Mouse (Mus musculus) CH12.LX (cell line): ENCODE measurements around the gene Psmd5. TPM values are rescaled to one million over a fixed set of nuclear protein-coding genes. Genes with fewer than 3 reads are reported as not detected.
A peak's percentile ranks its signal among the peaks of the same experiment; 100 is the strongest.

ENCODE experiments used
- DNase-seq: peaks from one replicate; pipeline ENCODE4 v3.0.0-alpha.2; 2013; ENCODE audit errors: extremely low read depth
- H3K27ac ChIP-seq: 2 replicates; pipeline ENCODE4 v1.5.1; 2012; ENCODE audit warnings: low read depth, mild to moderate bottlenecking, control low read depth, moderate library complexity; ENCODE audit not compliant: insufficient read depth
- H3K27me3 ChIP-seq: replicated peaks from 2 replicates; pipeline ENCODE3; 2012; ENCODE audit warnings: inconsistent platforms
- H3K36me3 ChIP-seq, 2 experiments: replicated peaks in 1 of 2; 2 replicates each; pipeline versions ENCODE3 to v1.6.1; 2012; ENCODE audit warnings: inconsistent platforms in 1 of 2, low read length in 1 of 2, mild to moderate bottlenecking in 1 of 2, mixed read lengths in 1 of 2, moderate library complexity in 1 of 2; ENCODE audit not compliant: control insufficient read depth in 1 of 2, insufficient read depth in 1 of 2
- H3K4me1 ChIP-seq, 2 experiments: 2 replicates each; pipeline ENCODE4 v1.6.1; 2012; ENCODE audit warnings: inconsistent platforms in 1 of 2, moderate library complexity in 1 of 2; ENCODE audit not compliant: insufficient read depth in 2 of 2, control insufficient read depth in 1 of 2
- H3K4me2 ChIP-seq: 2 replicates; pipeline ENCODE4 v1.6.1; 2012; ENCODE audit warnings: low read depth, mild to moderate bottlenecking, control low read depth; ENCODE audit not compliant: poor library complexity, insufficient read depth, severe bottlenecking
- H3K4me3 ChIP-seq, 3 experiments: fragments of 150-350 bp in 1 of 3; sonication (generic) in 1 of 3; replicated peaks in 1 of 3; 2 replicates each; pipeline versions ENCODE3 to v1.5.1; 2011 to 2012; ENCODE audit warnings: low read depth in 2 of 3, low read length in 2 of 3, mild to moderate bottlenecking in 2 of 3, moderate library complexity in 2 of 3, control low read depth in 1 of 3, improper control_type of control experiment in 1 of 3, inconsistent platforms in 1 of 3, mixed read lengths in 1 of 3; ENCODE audit not compliant: poor library complexity in 1 of 3
- H3K79me2 ChIP-seq: replicated peaks from 2 replicates; pipeline ENCODE4 v1.6.1; 2012; ENCODE audit warnings: mild to moderate bottlenecking, moderate library complexity; ENCODE audit not compliant: control insufficient read depth, poor library complexity, insufficient read depth, severe bottlenecking; ENCODE audit errors: extremely low read depth
- H3K9ac ChIP-seq: 2 replicates; pipeline ENCODE4 v1.6.1; 2012; ENCODE audit warnings: low read depth, mild to moderate bottlenecking, control low read depth, moderate library complexity; ENCODE audit not compliant: insufficient read depth
- H3K9me3 ChIP-seq: replicated peaks from 2 replicates; pipeline ENCODE3; 2012; ENCODE audit warnings: low read length, inconsistent platforms, mixed read lengths
- CHD1 ChIP-seq: IDR thresholded peaks from 2 replicates; pipeline ENCODE4 v1.6.1; 2012; ENCODE audit warnings: low read depth, low read length, improper control_type of control experiment, inconsistent platforms
- CHD2 ChIP-seq: IDR thresholded peaks from 2 replicates; pipeline ENCODE4 v1.6.1; 2011; ENCODE audit warnings: low read length, improper control_type of control experiment
- CTCF ChIP-seq, 2 experiments: IDR thresholded peaks in 1 of 2; conservative IDR thresholded peaks in 1 of 2; 2 replicates each; pipeline ENCODE4 v1.5.1; 2011 to 2012; ENCODE audit warnings: low read depth in 2 of 2, low read length in 2 of 2, improper control_type of control experiment in 1 of 2, inconsistent platforms in 1 of 2, mild to moderate bottlenecking in 1 of 2, moderate library complexity in 1 of 2
- E2F4 ChIP-seq: IDR thresholded peaks from 2 replicates; pipeline ENCODE4 v1.6.1; 2011; ENCODE audit warnings: low read depth, low read length, improper control_type of control experiment; ENCODE audit not compliant: insufficient replicate concordance
- ELF1 ChIP-seq: IDR thresholded peaks from 2 replicates; pipeline ENCODE4 v1.6.1; 2014; ENCODE audit warnings: low read depth, mild to moderate bottlenecking, inconsistent platforms, low read length, improper control_type of control experiment
- EP300 ChIP-seq: IDR thresholded peaks from 2 replicates; pipeline ENCODE4 v1.6.1; 2011; ENCODE audit warnings: low read length, improper control_type of control experiment
- HCFC1 ChIP-seq: IDR thresholded peaks from 2 replicates; pipeline ENCODE4 v1.6.1; 2012; ENCODE audit warnings: low read depth, mild to moderate bottlenecking, inconsistent platforms, low read length, improper control_type of control experiment
- IRF4 ChIP-seq: IDR thresholded peaks from 2 replicates; pipeline ENCODE4 v1.6.1; 2014; ENCODE audit warnings: low read depth, mild to moderate bottlenecking, inconsistent platforms, low read length, improper control_type of control experiment
- JUN ChIP-seq: IDR thresholded peaks from 2 replicates; pipeline ENCODE4 v1.6.1; 2011; ENCODE audit warnings: low read depth, mild to moderate bottlenecking, low read length, improper control_type of control experiment, moderate library complexity; ENCODE audit not compliant: insufficient read depth
- MAFK ChIP-seq: IDR thresholded peaks from 2 replicates; pipeline ENCODE4 v1.6.1; 2011; ENCODE audit warnings: low read length, improper control_type of control experiment; ENCODE audit not compliant: insufficient replicate concordance
- MEF2A ChIP-seq: IDR thresholded peaks from 2 replicates; pipeline ENCODE4 v1.6.1; 2014; ENCODE audit warnings: low read depth, mild to moderate bottlenecking, inconsistent platforms, low read length, improper control_type of control experiment, borderline replicate concordance
- MXI1 ChIP-seq: IDR thresholded peaks from 2 replicates; pipeline ENCODE4 v1.6.1; 2011; ENCODE audit warnings: mild to moderate bottlenecking, low read depth, low read length, improper control_type of control experiment
- MYC ChIP-seq: IDR thresholded peaks from 2 replicates; pipeline ENCODE4 v1.6.1; 2011; ENCODE audit warnings: low read depth, mild to moderate bottlenecking, improper control_type of control experiment, low read length
- NRF1 ChIP-seq: IDR thresholded peaks from 2 replicates; pipeline ENCODE4 v1.6.1; 2014; ENCODE audit warnings: low read depth, mild to moderate bottlenecking, inconsistent platforms, low read length, improper control_type of control experiment, moderate library complexity
- POLR2A ChIP-seq: IDR thresholded peaks from 2 replicates; pipeline ENCODE4 v1.6.1; 2011; ENCODE audit warnings: low read depth, mild to moderate bottlenecking, improper control_type of control experiment, low read length
- POLR2AphosphoS2 ChIP-seq: IDR thresholded peaks from 2 replicates; pipeline ENCODE4 v1.6.1; 2011; ENCODE audit warnings: low read depth, low read length, improper control_type of control experiment
- RAD21 ChIP-seq: IDR thresholded peaks from 2 replicates; pipeline ENCODE4 v1.6.1; 2011; ENCODE audit warnings: low read depth, mild to moderate bottlenecking, low read length, improper control_type of control experiment, moderate library complexity
- SIN3A ChIP-seq: IDR thresholded peaks from 2 replicates; pipeline ENCODE4 v1.6.1; 2012; ENCODE audit warnings: low read length, improper control_type of control experiment, inconsistent platforms
- SMC3 ChIP-seq: IDR thresholded peaks from 2 replicates; pipeline ENCODE4 v1.6.1; 2011; ENCODE audit warnings: low read depth, low read length, improper control_type of control experiment
- UBTF ChIP-seq: IDR thresholded peaks from 2 replicates; pipeline ENCODE4 v1.6.1; 2012; ENCODE audit warnings: low read depth, mild to moderate bottlenecking, inconsistent platforms, low read length, improper control_type of control experiment, moderate library complexity
- USF2 ChIP-seq: conservative IDR thresholded peaks from 2 replicates; pipeline ENCODE4 v1.6.1; 2011; ENCODE audit warnings: low read depth, low read length, improper control_type of control experiment
- dilution Hi-C: fragments of 300-500 bp; cut with MboI; formaldehyde crosslinking; loops from 2 replicates; pipeline ENCODE4 v1.14.3; 2020; ENCODE audit warnings: low sequenced_read_pairs; ENCODE audit not compliant: extremely low pct_unique_long_range_greater_than_20kb, extremely low pct_ligation_motif_present
- in situ Hi-C: fragments of 300-500 bp; cut with MboI; formaldehyde crosslinking; loops from 3 replicates; pipeline ENCODE4 v1.14.3; 2019; ENCODE audit warnings: low sequenced_read_pairs, low pct_ligation_motif_present, low pct_unique_long_range_greater_than_20kb, mixed read lengths
- polyA plus RNA-seq: library from polyadenylated mRNA; unstranded; fragments of >175 nt; gene quantifications from 2 replicates; pipeline ENCODE4 v1.2.1, GENCODE M21; 2012; ENCODE audit warnings: low read depth; ENCODE audit not compliant: insufficient read length
- total RNA-seq, 2 experiments: library from RNA; depleted of rRNA; stranded (reverse); fragments of 300-350 nt in 1 of 2; fragments of >200 nt in 1 of 2; gene quantifications; 2 replicates each; pipeline ENCODE4 v1.2.3; 2012 to 2014

The Psmd5 gene
- total and polyA plus RNA-seq, 3 experiments: 27.9 to 81.9 (median 81.2) TPM

GRCm38 (mm10) chr2:34825827-34826459, 48.8 kb downstream of the Psmd5 start, which contains the start of gene Fbxw2 (continued):
- TF ChIP-seq RAD21 (no peak), CHD1 (no peak), UBTF (no peak), CTCF (conservative IDR thresholded peaks at IDR 0.05 in 1 of 2, IDR thresholded peaks at IDR 0.05 in 1 of 2; ENCODE audit: low read depth in 2 of 2, low read length in 2 of 2) (no peak), ELF1 (peak; percentile 99), POLR2A (peak; percentile 94), CHD2 (peak; percentile 69), USF2 (no peak), EP300 (no peak), SMC3 (no peak), IRF4 (peak; percentile 76), POLR2AphosphoS2 (peak; percentile 67; the same call in 1 of the 2 replicates), JUN (no peak), SIN3A (peak; percentile 96), NRF1 (peak; percentile 59), HCFC1 (peak; percentile 94)

GRCm38 (mm10) chr2:34818492-34818891, 56.3 kb downstream of the Psmd5 start:
- Histone ChIP-seq H3K4me3 (no peak overlapping the region), H3K27ac (no peak overlapping the region), H3K27me3 (no peaks in the 10 kb centered on the region), H3K79me2 (peaks cover 25% of the 10 kb centered on the region), H3K4me1 (peaks cover 0 to 6% of the 10 kb centered on the region in 2 experiments; a peak in 1 of 4 replicates), H3K4me2 (no peak overlapping the region), H3K36me3 (peaks cover 35 to 76% of the 10 kb centered on the region in 2 experiments), H3K9me3 (no peaks in the 10 kb centered on the region), H3K9ac (no peak overlapping the region)
- in situ Hi-C loops (no loop called here), dilution Hi-C loops (no loop called here)
- no peak for DNase-seq
- TF ChIP-seq MXI1 (no peak), E2F4 (no peak), CHD2 (no peak), MAFK (no peak), MEF2A (no peak), IRF4 (no peak), USF2 (no peak), MYC (no peak), SIN3A (no peak)
